Mouse (Mus musculus) MEL (cell line): ENCODE results near the gene Usp49. TPM values are rescaled to one million over a fixed set of nuclear protein-coding genes. Genes with fewer than 3 reads are reported as not detected.

Experiments
- DNase-seq: peaks from one replicate; pipeline ENCODE4 v3.0.0; 2011; ENCODE audit warnings: low read depth, low spot score
- H3K27ac ChIP-seq: 2 replicates; pipeline ENCODE4 v1.5.1; 2012; ENCODE audit warnings: low read depth, mild to moderate bottlenecking, control low read depth, low read length, moderate library complexity; ENCODE audit not compliant: control insufficient read depth
- H3K27me3 ChIP-seq, 2 experiments: fragments of 150-350 bp in 1 of 2; sonication (generic) in 1 of 2; 2 replicates each; pipeline ENCODE4 v1.6.1; 2012; ENCODE audit warnings: low read length in 2 of 2, mild to moderate bottlenecking in 2 of 2, improper control_type of control experiment in 1 of 2, moderate library complexity in 1 of 2; ENCODE audit not compliant: insufficient read depth in 2 of 2, control insufficient read depth in 1 of 2
- H3K36me3 ChIP-seq, 2 experiments: 2 replicates each; pipeline ENCODE4 v1.6.1; 2012 to 2014; ENCODE audit warnings: low read length in 2 of 2, improper control_type of control experiment in 1 of 2, inconsistent platforms in 1 of 2, mild to moderate bottlenecking in 1 of 2; ENCODE audit not compliant: insufficient read depth in 2 of 2, control insufficient read depth in 1 of 2
- H3K4me1 ChIP-seq, 2 experiments: fragments of 150-350 bp in 1 of 2; sonication (generic) in 1 of 2; 2 replicates each; pipeline ENCODE4 v1.6.1; 2012; ENCODE audit warnings: low read length in 2 of 2, improper control_type of control experiment in 1 of 2, mild to moderate bottlenecking in 1 of 2; ENCODE audit not compliant: insufficient read depth in 2 of 2, control insufficient read depth in 1 of 2
- H3K4me3 ChIP-seq, 2 experiments: fragments of 150-350 bp in 1 of 2; sonication (generic) in 1 of 2; 2 replicates each; pipeline ENCODE4 v1.5.1; 2012; ENCODE audit warnings: low read depth in 2 of 2, low read length in 2 of 2, mild to moderate bottlenecking in 2 of 2, moderate library complexity in 2 of 2, control low read depth in 1 of 2, improper control_type of control experiment in 1 of 2; ENCODE audit not compliant: control insufficient read depth in 1 of 2, insufficient read depth in 1 of 2
- H3K79me2 ChIP-seq: 2 replicates; pipeline ENCODE4 v1.6.1; 2012; ENCODE audit warnings: mild to moderate bottlenecking, low read length, moderate library complexity; ENCODE audit not compliant: control insufficient read depth, poor library complexity, insufficient read depth
- H3K9ac ChIP-seq: 2 replicates; pipeline ENCODE4 v1.6.1; 2012; ENCODE audit warnings: low read depth, mild to moderate bottlenecking, control low read depth, low read length, moderate library complexity; ENCODE audit not compliant: control insufficient read depth, poor library complexity, severe bottlenecking
- H3K9me3 ChIP-seq: fragments of 150-350 bp; sonication (generic); replicated peaks from 2 replicates; pipeline ENCODE4 v1.6.1; 2012; ENCODE audit warnings: mild to moderate bottlenecking, low read length, improper control_type of control experiment, moderate library complexity; ENCODE audit not compliant: insufficient read depth
- CHD2 ChIP-seq: IDR thresholded peaks from 2 replicates; pipeline ENCODE4 v1.6.1; 2011; ENCODE audit warnings: low read length, improper control_type of control experiment
- ELF1 ChIP-seq: IDR thresholded peaks from 2 replicates; pipeline ENCODE4 v1.6.1; 2014; ENCODE audit warnings: low read depth, mild to moderate bottlenecking, inconsistent platforms, low read length, improper control_type of control experiment, moderate library complexity
- MAZ ChIP-seq: IDR thresholded peaks from 2 replicates; pipeline ENCODE4 v1.6.1; 2012; ENCODE audit warnings: low read depth, mild to moderate bottlenecking, inconsistent platforms, low read length, improper control_type of control experiment
- MEF2A ChIP-seq: IDR thresholded peaks from 2 replicates; pipeline ENCODE4 v1.6.1; 2014; ENCODE audit warnings: low read depth, mild to moderate bottlenecking, inconsistent platforms, low read length, improper control_type of control experiment; ENCODE audit not compliant: poor library complexity, insufficient replicate concordance, severe bottlenecking; ENCODE audit errors: extremely low read depth
- MXI1 ChIP-seq: IDR thresholded peaks from 2 replicates; pipeline ENCODE4 v1.6.1; 2011; ENCODE audit warnings: mild to moderate bottlenecking, low read depth, low read length, improper control_type of control experiment
- MYB ChIP-seq: IDR thresholded peaks from 2 replicates; pipeline ENCODE4 v1.6.1; 2011; ENCODE audit warnings: mild to moderate bottlenecking, low read depth, low read length, improper control_type of control experiment
- MYC ChIP-seq: IDR thresholded peaks from 2 replicates; pipeline ENCODE4 v1.6.1; 2011; ENCODE audit warnings: low read depth, mild to moderate bottlenecking, low read length, improper control_type of control experiment, moderate library complexity
- NELFE ChIP-seq: IDR thresholded peaks from 2 replicates; pipeline ENCODE4 v1.6.1; 2011; ENCODE audit warnings: low read depth, low read length, improper control_type of control experiment
- NRF1 ChIP-seq: IDR thresholded peaks from 2 replicates; pipeline ENCODE4 v1.6.1; 2014; ENCODE audit warnings: low read depth, mild to moderate bottlenecking, inconsistent platforms, low read length, improper control_type of control experiment, moderate library complexity; ENCODE audit not compliant: poor library complexity, insufficient read depth, severe bottlenecking
- POLR2A ChIP-seq, 2 experiments: IDR thresholded peaks; 2 replicates each; pipeline ENCODE4 v1.6.1; 2011 to 2012; ENCODE audit warnings: low read length in 2 of 2, mild to moderate bottlenecking in 2 of 2, control low read depth in 1 of 2, improper control_type of control experiment in 1 of 2, low read depth in 1 of 2, moderate library complexity in 1 of 2; ENCODE audit not compliant: control insufficient read depth in 1 of 2, insufficient read depth in 1 of 2, poor library complexity in 1 of 2
- RAD21 ChIP-seq: IDR thresholded peaks from 2 replicates; pipeline ENCODE4 v1.6.1; 2011; ENCODE audit warnings: mild to moderate bottlenecking, low read depth, low read length, improper control_type of control experiment
- TCF12 ChIP-seq: IDR thresholded peaks from 2 replicates; pipeline ENCODE4 v1.6.1; 2014; ENCODE audit warnings: low read depth, mild to moderate bottlenecking, inconsistent platforms, low read length, improper control_type of control experiment, moderate library complexity
- ZC3H11A ChIP-seq: IDR thresholded peaks from 2 replicates; pipeline ENCODE4 v1.6.1; 2012; ENCODE audit warnings: low read depth, mild to moderate bottlenecking, inconsistent platforms, low read length, improper control_type of control experiment
- ZKSCAN1 ChIP-seq: IDR thresholded peaks from 2 replicates; pipeline ENCODE4 v1.6.1; 2012; ENCODE audit warnings: low read depth, mild to moderate bottlenecking, inconsistent platforms, low read length, improper control_type of control experiment, moderate library complexity
- ZMIZ1 ChIP-seq: IDR thresholded peaks from 2 replicates; pipeline ENCODE4 v1.6.1; 2012; ENCODE audit warnings: low read depth, mild to moderate bottlenecking, inconsistent platforms, low read length, improper control_type of control experiment, moderate library complexity
- polyA plus RNA-seq, 2 experiments: library from polyadenylated mRNA; stranded (reverse) in 1 of 2; unstranded in 1 of 2; fragments of >175 nt in 1 of 2; fragments of >200 nt in 1 of 2; gene quantifications; 2 replicates each; pipeline versions ENCODE4 v1.2.1 to v1.2.4; 2012; ENCODE audit warnings: low replicate concordance in 2 of 2, low read depth in 1 of 2; ENCODE audit not compliant: insufficient read length in 2 of 2, insufficient read depth in 1 of 2, missing spikeins in 1 of 2
- total RNA-seq: library from RNA; depleted of rRNA; stranded (reverse); fragments of 300-350 nt; gene quantifications from 2 replicates; pipeline ENCODE4 v1.2.3, GENCODE M21; 2012

Usp49 gene
- total and polyA plus RNA-seq, 3 experiments: 5.2 to 16.1 TPM; not detected in 1

DNA sequence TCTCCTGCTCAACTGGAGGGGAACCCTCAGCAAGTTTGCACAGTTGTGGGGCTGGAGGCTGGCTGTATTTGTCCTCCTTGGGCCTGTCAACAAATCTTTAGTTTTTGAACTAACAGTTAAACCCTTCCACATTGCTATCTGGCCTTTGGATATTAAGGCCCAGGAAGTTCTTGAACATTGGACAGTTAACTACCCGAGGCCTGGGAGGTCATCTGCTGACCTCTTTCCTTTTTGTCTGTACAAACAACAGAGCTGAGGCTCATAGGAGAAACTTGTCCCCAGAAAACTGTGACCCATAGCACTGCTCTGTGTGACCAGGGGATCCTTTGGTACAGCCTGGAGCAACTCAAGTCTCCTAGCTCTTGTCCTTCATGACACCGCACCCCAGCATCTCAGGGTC is 68.6 kb downstream of the Usp49 start:
- no peak for DNase-seq
- H3K79me2 ChIP-seq: no peaks in the 10 kb centered on the region; the same call in 1 of the 2 replicates
- H3K9me3 ChIP-seq: no peaks in the 10 kb centered on the region
- no peak for TF ChIP-seq NELFE
- TF ChIP-seq ZKSCAN1: no peak
- TF ChIP-seq RAD21: no peak
- no peak overlapping the region for H3K9ac ChIP-seq
- 0 out of 4 replicates have a peak, but pooled peaks cover 0 to 2% of the 10 kb centered on the region in 2 experiments for H3K36me3 ChIP-seq
- no peak overlapping the region for H3K4me3 ChIP-seq
- no peaks in the 10 kb centered on the region for H3K27me3 ChIP-seq
- no peak overlapping the region for H3K27ac ChIP-seq
- H3K4me1 ChIP-seq: peaks cover 0 to 9% of the 10 kb centered on the region in 2 experiments; a peak in 2 of 4 replicates

- DNase-seq: no peak
- Histone ChIP-seq H3K4me3 (no peak overlapping the region), H3K36me3 (no peaks in the 10 kb centered on the region), H3K9me3 (no peaks in the 10 kb centered on the region), H3K27me3 (no peaks in the 10 kb centered on the region), H3K4me1 (no peaks in the 10 kb centered on the region), H3K9ac (no peak overlapping the region), H3K27ac (no peak overlapping the region), H3K79me2 (no peaks in the 10 kb centered on the region)
- TF ChIP-seq TCF12 (no peak), CHD2 (no peak)
Observed at GRCm38 (mm10) chr17:47701793-47702192, 71.3 kb downstream of the Usp49 start.

DNA sequence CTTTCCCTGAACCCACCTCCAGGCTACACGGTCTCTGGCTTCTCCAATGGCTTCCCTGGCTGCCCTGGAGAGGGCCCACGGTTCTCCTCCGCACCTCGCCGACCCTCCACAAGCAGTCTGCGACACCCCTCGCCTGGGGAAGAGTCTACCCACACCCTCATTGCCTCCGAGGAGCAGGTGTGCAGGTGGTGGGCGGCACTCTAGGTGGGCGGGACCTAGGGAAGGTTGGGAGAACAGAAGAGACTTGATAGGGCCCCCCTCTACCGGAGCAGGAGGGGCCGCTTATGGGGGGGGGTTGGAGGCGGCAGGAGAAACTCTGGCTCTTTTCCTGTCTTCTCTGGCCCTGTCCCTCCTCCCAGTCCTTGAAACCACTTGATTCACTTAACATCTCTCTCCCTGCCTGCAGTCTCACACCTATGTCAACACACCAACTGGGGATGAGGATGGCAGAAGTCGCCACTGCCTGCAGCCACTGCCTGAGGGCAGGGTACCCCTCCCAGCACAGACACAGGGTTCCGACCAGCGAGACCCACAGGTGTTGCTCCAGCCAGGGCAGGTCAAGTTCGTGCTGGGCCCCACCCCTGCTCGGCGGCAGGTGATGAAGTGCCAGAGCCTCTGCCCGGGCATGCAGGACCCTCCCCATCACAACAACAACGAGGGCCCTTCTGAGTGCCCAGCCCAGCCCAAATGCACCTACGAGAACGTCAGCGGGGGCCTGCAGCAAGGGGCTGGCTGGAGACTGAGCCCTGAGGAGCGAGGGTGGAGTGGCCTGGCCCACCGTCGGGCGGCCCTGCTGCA is 72.3 kb downstream of the Usp49 start:
- Histone ChIP-seq H3K27ac (no peak overlapping the region), H3K4me3 (no peak overlapping the region), H3K9me3 (no peaks in the 10 kb centered on the region), H3K4me1 (no peaks in the 10 kb centered on the region), H3K79me2 (no peaks in the 10 kb centered on the region), H3K27me3 (no peaks in the 10 kb centered on the region), H3K36me3 (no peaks in the 10 kb centered on the region), H3K9ac (no peak overlapping the region)
- no peak for DNase-seq
- no peak for TF ChIP-seq POLR2A (IDR thresholded peaks at IDR 0.05; ENCODE audit: control insufficient read depth in 1 of 2, insufficient read depth in 1 of 2, low read depth in 1 of 2, low read length in 2 of 2, poor library complexity in 1 of 2)

DNA sequence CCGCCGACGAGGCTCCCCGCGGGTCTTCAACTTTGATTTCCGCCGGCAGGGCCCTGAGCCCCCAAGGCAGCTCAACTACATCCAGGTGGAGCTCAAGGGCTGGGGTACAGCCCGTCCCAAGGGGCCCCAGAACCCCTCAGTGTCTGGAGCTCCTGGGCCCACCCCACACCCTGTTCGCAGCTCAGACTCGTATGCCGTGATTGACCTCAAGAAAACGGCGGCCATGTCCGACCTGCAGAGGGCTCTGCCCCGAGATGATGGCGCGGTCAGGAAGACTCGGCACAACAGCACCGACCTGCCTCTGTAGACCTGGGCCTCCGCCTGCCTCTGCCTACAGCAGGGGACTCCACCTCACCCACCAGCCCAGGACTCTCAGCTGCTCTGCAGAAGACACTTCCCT is 73.1 kb downstream of the Usp49 start:
- no peak overlapping the region for H3K27ac ChIP-seq
- no peak overlapping the region for H3K4me3 ChIP-seq
- H3K9ac ChIP-seq: no peak overlapping the region
- no peaks in the 10 kb centered on the region for H3K4me1 ChIP-seq
- H3K36me3 ChIP-seq: no peaks in the 10 kb centered on the region
- H3K27me3 ChIP-seq: no peaks in the 10 kb centered on the region
- H3K9me3 ChIP-seq: no peaks in the 10 kb centered on the region
- no peak for TF ChIP-seq MYC
- no peak for TF ChIP-seq ZMIZ1
- TF ChIP-seq ELF1: no peak
- TF ChIP-seq CHD2: no peak
- TF ChIP-seq MYB: no peak
- TF ChIP-seq TCF12: no peak
- TF ChIP-seq MXI1: no peak
- no peak for TF ChIP-seq MEF2A
- no peak for TF ChIP-seq MAZ
- TF ChIP-seq NRF1: no peak
- no peak for TF ChIP-seq ZC3H11A
- TF ChIP-seq, all 39 proteins: peak for 0
- DNase-seq: no peak
- H3K79me2 ChIP-seq: no peaks in the 10 kb centered on the region
